Mouse (Mus musculus) c-Kit-positive CD71-positive TER-119-positive erythroid progenitor cells, embryonic 14.5 days (primary cell): ENCODE data around the gene Kcnj3.
"Not testable (repeated sequence)": the region's sequence is repeated elsewhere in the genome, so short reads cannot be mapped to it uniquely, and the experiment has no call there.

Source experiments
- DNase-seq: peaks from one replicate; pipeline ENCODE4 v3.0.0-alpha.2; 2013; ENCODE audit warnings: low spot score

Kcnj3 gene

DNA sequence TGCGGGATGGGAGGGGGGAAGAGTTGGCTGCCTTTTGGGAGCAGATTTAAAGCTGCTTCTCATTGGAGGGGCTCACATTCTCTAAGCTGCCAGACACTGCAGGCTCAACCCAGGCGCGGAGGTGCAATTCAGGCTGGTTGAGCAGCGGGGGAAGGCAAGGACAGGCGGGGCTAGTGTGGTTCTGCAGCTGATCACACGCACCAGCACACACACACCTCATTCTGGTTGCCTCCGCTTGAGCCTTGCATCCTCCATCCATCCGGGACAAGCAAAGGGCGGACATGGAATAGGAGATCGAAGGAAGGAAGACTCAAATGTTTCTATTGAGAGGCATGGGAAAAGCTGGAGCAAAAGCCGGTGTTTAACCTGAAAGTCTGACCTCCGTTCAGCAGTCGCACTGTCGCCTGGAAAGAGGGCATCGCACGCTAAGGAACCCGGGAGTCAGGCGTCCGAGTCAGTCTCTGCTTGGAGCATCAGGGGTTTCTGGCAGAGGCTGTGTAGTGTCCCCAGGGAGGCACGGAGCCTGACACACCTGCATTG, at the start of gene Kcnj3:
Gene Kcnj3 (plus strand): TSS at position 250 of the 540 bp plus-strand sequence.
- no peak for DNase-seq

DNA sequence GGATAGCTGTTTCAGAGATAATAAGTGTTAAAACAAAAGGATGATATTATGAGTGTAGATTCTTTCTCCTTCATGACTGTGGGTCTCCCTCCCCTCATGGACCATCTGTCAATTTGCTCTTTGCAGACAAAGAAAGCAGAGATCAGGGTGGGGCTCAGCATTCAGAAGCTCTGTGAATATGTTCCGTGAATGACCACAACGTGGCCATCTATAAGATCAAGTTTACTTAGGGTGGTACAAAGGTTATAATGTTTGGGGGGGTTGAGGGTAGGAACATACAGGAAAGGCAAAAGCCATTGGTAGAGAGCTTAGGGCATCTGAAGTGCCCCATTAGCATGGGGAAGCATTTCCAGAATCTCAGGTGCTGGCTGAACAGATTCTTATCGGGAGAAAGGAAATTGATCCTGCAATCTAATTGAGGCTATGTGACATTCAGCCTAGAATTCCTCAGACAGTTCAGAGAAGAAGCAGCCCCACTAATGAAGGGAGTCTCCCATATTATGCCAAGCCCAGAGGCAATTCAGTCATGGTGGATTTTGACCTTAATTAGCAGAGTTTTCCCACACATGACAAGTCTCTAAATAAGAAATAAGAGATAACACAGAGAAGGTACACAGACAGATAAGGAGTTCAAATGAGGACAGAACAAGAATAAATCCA, 45.3 kb upstream of the Kcnj3 start:
- DNase-seq, result no peak

DNA sequence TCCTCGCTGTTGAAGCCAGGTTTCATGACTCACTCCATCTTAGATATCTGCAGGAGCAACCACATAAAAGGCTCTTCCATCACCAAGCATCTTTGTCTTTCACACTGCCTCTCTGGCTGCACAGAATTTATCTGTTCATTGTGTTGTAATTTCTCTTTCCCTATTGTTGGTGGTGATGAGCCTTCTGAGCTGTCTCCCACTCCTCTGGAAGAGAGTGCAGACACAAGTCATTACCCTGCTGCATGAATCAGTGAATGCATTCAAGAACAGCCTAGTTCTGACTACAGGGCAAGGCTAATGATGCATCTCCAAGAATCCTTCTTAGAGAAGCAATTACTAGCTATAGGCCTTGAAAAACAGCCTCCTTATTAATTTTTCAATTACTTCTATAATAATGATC, 30.5 kb upstream of the Kcnj3 start:
- DNase-seq, result no peak

DNA sequence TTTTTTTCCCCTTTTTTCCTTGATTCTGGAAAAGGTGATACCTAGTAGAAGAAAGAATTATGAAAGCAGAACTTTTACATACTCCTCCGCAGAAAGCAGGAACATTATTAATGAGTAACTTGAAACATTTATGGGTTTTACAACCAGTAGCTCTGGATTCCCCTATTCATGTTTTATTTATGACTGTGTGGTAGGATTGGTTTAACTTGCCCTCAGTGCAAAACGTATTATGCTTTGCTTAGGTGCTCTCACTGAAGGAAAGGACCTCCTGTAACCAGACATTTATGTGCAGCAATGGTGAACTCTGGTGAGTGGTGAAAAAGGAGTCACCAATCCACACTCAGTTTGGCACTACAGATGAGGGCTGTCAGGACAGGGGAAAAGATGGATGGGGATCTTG, 8.1 kb upstream of the Kcnj3 start:
- DNase-seq, result no peak

DNA sequence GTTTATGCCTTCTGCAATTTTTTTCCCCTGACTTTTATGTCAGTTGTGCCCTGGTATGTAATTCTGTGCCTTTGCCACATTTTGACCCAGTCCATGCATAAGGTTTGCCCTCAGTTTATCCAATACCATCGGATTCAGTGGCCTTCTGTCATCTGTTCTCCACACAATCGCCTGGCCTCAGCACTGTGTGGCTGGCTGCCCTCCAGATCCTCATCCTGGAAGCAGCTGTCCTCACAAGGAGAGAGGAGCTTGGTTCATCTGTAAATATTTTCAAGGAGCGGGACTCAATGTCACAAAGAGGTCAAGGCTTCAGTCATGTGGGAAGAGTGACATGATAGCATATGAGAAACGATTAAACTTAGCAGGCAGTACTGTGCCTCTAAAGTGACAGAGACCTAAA, 3.7 kb upstream of the Kcnj3 start:
- no peak for DNase-seq

DNA sequence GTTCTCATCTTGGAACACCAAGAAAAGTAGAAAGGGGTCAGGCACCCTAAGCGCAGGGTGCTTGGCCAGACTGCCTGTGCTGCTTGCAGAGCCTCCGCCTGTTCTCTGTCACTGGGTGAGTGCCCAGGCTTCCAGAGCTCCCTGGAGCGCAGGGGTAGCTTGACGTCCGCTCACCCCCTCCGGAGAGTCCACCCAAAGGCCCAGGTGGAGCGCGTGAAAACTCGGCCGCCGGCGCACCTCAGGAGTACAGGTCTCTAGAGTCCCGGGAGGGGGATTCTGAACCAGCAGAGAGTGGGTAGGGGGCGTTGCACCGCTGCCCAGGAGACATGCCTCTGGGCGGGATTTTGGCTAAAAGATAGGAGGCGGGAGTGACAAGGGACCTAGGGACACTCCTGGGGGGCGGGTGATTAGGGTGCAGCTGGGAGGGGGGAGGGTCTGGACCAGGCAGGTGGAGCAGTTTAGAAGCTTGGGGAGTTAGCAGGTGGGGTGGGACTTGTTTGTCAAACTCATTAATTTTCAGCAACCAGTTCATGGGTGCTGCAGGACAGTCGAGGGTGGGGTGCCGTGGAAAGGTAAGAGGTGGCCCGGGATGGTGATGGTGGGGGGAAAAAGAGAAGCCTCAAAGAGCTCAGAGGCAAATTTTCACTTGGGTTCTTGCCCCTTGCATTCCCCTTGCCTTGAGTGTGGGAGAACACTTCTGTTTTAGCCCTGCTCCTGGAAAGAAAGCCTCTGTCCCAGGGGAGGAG, 664 bp downstream of the Kcnj3 start:
- no peak for DNase-seq

DNA sequence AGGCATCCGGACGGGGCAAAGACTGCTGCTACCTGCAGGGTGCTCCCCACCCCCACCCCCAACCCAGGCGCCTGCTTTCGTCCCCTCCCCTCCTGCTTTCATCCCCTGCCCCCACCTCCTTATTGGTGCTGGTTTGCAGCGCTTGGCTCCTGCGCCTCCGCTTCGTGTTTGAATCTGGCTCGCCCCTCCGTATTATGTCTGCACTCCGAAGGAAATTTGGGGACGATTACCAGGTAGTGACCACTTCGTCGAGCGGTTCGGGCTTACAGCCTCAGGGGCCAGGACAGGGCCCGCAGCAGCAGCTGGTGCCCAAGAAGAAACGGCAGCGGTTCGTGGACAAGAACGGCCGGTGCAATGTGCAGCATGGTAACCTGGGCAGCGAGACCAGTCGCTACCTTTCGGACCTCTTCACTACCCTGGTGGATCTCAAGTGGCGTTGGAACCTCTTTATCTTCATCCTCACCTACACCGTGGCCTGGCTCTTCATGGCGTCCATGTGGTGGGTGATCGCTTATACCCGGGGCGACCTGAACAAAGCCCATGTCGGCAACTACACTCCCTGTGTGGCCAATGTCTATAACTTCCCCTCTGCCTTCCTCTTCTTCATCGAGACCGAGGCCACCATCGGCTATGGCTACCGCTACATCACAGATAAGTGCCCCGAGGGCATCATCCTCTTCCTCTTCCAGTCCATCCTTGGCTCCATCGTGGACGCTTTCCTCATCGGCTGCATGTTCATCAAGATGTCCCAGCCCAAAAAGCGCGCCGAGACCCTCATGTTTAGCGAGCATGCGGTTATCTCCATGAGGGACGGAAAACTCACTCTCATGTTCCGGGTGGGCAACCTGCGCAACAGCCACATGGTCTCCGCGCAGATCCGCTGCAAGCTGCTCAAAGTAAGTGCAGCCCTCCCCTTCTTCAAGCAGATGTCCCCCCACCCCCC, 1.5 kb downstream of the Kcnj3 start:
- DNase-seq, result no peak

DNA sequence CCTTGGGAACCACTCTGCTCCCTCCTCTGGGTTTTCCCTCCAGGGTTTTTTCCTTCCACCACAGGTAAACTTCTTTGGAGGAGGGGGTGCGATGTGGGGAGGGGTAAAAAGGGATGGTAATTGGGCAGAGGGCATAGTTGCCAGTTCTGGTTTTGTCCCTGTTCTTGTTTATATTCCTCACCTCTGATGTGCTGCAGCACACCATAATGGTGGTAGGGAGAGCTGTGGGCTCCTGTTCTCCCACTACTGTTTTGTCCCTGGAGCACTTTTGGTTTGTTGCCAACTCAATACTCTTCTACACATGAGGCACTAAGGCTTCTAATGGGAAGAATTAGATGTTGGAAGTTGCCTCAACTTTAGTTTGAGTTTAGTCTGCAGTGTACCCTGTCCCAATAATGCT, 2.2 kb downstream of the Kcnj3 start:
- no peak for DNase-seq

DNA sequence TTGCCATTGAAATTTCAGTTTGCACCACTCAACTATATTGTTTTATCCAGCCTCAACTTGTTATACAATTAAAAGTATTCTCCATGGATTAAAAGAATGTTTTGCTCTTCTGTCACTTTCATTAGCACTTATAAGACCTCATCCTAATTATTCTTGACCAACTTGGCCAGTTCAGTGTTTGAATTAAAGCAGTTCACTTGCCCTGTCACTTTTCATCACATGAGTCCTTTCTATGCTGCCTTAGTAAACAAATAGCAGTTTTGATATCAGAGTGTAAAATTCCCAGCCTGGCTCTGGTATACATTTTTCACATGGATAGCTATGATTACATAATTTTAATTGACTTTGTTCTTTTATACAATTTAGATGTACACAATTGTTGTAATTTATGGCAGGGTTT, 3.4 kb downstream of the Kcnj3 start:
- no peak for DNase-seq

DNA sequence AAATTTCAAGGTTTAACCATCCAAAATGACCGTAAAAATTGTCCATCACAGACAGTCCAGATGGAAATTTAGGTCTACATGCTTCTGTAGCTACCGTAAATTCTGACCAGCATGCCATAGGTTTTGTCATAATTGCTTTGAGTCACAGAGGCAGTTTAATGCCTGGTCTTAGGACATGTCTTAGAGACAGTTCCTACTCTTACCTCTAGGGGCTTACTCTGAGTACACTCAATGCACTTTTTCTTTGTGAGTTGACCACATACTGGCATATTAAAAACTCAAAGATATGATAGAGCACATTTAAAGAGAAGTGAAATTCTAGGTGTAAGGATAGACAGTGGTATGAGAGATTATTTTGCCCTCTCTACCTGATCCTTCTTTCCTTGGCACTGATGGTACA, 6.2 kb downstream of the Kcnj3 start:
- no peak for DNase-seq

DNA sequence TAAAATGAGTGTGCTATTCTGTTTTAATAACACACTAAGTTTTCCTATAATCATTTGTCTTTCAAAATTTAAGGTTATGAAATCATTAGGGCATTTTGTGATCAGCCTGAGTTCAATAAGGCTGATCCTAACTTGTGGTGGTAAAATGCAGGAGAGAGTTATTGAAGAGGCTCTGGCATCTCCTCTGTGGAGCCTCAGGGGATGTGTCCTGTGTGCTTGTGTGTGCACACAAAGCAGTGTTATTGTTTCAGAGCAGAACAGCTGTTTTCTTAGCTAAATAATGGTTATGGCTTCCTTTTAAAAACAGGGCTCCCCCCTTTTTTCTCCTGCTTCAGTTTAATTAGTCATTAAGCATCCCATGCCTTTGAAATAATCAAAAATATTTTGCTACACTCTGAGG, 11.5 kb downstream of the Kcnj3 start:
- no peak for DNase-seq

DNA sequence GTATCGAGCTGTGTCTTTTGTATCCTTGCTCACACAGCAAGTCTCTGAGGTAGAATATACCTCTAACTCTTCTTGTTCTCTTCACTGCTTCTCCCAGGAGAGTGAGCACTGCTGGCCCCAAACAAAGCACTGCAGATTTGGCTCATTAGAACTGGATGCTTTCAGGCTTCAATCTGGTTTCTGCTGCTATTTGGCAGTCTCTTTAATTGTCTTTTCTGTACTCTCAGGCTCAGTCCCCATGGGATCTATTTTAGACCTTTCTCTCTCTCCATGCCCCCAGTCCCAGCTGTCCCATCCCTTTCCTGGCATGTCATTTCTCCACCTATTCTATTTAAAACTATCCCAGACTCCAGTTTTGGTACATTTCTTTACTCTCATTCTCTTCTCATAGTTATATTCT, 15.0 kb downstream of the Kcnj3 start:
- DNase-seq, result no peak

DNA sequence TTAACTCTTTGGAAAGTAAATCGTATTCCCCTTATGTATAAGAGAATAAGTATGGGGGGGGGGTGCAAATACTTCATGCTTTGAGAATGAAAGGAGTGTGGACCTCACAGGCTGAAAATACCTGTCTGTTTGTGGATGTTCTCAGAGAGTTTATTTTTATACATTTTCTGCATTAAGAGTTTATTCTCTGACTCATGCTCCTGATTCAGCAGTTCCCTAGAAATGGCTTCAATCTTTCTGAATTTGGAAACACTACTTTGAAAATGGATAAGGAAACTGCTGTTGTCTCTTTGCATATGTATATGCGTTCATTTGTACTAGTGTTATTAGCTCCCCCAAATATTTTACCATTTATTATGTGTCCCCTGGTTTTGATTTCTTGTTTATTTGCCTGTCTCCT, 23.4 kb downstream of the Kcnj3 start:
- no peak for DNase-seq

DNA sequence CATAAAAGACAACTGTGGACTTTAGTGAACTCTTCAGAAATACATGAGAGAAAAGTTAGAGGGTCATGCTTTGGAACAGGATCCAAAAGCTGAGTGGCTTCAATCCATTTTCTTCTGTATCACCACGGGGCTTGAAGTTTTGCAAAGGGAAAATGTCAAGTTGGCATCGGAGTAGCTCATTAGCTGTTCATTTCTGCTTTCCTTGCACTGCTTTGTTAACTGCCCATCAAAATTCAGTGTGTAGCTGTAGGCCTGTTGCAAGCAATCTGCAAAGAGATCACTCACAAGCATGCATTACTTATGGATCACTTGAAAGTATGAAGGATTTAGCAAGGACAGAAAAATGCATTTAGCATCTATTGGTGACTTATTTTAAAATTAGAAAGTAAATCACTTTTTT, 33.4 kb downstream of the Kcnj3 start:
- no peak for DNase-seq

DNA sequence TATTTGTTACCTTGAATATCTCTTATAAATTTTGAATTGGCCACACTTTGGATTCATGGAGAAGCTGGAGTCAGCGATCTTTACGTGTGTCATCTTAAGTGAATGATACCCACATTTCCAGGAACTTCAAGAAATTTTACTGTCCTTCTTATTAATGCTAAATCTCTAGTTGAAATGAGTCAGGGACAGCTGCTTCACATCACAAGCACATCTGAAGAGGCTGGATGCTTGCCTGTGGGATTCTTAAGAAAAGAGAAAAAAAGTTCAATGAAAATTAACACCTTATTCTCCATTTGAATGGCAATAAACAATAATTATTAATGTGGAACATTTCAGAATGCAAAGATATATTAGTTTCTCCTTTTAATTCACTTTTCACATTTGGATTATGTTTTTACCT, 34.2 kb downstream of the Kcnj3 start:
- no peak for DNase-seq

DNA sequence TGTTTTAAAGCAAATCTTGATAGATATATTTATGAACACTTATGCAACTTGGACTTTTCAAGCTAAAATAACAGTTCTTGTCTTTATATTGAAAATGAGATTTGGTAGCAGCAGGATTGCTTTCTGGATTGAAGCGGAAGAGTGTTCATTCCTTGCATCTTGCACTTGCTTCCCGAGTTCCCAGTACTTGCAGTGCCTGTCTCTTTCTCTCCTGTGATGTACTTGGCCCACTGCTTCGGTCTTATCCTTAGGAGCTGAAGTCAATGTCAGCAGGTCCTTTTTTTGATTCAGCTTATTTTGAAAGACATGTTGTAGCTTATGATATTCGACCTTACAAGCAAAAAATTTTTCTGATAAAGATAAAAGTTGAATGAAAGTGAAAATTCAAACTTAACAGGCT, 43.7 kb downstream of the Kcnj3 start:
- DNase-seq, result no peak

DNA sequence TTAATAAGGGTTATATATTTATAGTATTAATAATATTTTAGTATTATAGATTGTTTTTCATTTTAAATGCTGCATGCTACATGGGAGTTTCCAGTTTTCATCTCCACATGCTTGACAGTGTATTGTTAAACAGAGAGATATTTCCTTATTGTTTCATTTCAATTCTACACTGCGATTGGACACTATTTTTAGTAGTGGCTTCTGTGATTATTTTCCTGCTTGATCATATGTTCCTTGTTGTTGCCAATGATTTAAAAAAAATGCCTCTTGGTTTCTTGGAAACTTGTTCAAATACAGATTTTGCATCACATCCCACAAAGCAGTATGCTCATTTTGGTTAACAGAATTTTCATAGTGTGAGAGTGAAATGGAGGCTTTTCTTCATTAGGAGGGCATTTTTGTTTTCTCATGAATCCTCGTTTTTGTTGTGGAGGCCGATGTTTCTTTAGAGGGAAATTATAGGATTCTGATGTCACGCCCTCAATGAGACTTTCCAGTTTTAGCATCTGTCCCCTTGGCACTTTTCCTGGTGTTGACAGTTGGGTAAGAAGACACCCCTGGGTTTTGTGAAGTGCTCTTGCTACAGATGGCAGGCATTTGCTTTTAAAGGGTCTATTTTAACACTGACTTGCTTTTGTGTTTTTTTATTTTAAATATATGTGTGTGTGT, 44.3 kb downstream of the Kcnj3 start:
- DNase-seq, result no peak

DNA sequence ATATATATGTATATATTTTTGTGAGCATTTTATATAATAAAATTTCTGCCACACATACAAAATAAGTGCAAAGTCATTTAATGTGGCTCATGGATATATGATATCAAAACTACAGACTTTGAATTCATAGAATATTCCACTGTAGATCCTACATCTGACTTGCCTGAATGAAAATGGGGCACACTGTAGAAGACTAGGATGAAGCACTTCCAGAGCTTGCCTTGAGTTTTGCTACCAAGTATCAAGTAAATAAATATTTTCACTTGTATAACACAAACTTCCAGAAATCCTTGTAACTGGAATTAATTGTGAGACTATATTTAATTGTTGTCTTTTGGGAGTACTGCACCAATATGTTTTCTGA, 44.8 kb downstream of the Kcnj3 start:
- DNase-seq, result no peak

DNA sequence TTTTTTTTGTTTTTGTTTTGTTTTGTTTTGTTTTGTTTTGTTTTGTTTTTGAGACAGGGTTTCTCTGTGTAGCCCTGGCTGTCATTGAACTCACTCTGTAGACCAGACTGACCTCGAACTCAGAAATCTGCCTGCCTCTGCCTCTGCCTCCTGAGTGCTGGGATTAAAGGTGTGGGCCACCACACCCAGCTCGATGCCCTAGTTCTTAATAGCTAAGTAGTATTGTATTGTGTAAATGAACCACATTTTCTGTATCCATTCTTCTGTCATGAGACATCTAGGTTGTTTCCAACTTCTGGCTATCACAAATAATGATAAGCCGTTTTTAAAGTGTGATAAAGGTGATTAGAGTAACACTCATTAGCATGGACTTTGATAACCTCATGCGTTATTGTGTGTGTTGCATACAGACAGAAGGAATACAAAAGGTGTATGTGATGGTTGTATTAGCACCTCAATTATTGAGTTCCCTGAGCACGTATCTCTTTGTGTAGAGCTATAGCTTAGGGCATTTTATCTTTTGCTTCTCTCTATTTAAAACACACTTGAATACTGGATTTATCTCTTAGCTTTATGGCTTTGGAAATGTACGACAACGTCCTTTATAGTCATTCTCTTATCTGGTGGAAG, 49.8 kb downstream of the Kcnj3 start:
- not testable (repeated sequence) for DNase-seq

DNA sequence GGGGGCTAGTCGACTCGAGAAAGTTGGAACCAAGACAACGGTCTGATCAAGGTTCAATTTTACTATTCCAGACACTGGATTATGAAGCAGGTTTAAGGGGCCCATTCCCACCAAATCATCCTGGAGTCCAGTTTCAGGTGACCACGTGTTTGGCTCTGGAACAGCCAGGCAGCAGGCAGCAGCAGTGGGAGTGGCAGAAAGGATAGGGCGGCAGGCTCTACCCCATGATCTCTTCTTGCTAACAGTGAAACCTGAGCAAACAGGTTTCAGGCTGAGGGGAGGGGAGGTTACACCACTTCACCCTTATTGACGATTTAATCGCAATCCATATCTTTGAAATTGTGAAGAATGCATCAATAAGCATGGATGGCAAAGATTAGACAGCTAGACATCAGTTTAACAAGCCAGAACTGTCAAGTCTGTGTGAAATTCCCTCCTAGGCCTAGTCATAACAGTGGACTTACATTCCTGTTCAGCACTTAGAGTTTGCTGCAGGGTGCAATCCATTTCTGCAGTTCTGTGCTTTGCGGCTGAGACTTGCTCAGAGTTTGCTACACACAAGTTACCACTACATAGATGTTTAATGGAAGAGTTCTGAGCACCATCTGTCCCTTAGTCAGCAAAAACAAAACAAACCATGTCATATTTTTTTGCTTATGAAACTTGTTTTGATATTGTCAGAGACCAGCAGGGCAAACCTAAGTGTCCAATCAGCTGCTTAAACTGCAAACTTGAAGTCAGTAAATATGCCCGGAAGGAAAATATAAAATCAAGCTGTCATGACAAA, 67.8 kb downstream of the Kcnj3 start:
- DNase-seq, result no peak

DNA sequence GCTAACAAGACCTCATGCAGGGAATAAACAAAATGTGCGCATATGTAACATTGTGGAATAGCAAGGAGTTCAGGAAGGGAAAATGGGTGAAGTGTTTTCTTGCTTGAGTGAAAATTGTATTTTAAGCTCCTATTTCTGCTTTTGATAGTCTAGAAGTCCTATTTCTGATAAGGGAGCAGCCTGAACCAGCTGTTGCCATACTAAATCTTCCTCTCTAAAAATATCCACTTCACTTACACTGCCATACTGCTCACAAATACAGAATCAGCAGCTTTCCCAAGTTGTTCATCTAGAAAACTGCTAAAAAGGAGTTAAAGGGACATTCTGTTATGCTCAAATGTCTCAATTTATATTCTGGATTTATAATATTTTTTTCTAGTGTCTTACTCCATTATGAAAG, 69.9 kb downstream of the Kcnj3 start:
- no peak for DNase-seq
